ENCODE assay signal across 8 mouse cellular contexts in the genomic region with DNA sequence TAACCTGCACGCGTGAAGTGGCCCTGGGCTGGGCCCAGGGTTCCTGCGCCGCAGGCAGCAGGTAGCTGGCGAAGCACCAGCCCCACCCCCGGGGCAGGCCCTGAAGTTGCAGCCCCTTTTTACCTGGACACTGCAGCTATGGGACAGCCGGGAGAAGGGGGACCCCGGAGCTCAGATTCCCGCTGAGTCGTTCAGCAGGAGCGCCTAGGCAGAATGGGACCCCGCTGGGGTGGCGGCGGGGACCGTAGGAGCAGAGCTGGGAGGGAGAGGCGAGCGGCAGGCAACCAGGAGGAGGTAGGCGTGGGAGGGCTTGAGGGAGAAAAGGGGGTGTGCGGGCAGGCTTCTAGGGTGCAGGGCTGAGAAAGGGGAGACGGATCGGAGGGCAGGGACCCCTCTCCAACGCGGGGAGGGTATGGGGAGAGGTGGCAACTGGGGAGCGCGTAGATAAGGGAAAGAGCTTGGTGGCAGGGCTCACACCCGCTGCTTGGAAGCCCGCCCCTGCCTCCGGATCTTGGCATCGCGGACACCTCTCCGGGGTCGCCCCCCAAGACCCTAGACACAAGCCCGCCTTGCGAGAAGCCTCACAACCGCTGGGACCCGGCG. TPM values are rescaled to one million over a fixed set of nuclear protein-coding genes. Genes with fewer than 3 reads are reported as not detected.
DNase-seq lines count a peak whose midpoint lies in the region; ATAC-seq and TF ChIP-seq lines count a peak whose summit lies in the region.

No protein-coding gene starts in this region.

- no peak for TF ChIP-seq CTCF in C2C12 (IDR thresholded peaks at IDR 0.05; ENCODE audit: control insufficient read depth, insufficient read depth, insufficient read length)
- TF ChIP-seq CTCF in kidney, postnatal 0 days (IDR thresholded peaks at IDR 0.05; ENCODE audit: low read depth) = no peak

- H3K9me3 ChIP-seq in heart, embryonic 13.5 days = no peaks in the 10 kb centered on the region
- H3K9me3 ChIP-seq in kidney, postnatal 0 days (replicated peaks; ENCODE audit: low read length) = no peaks in the 10 kb centered on the region
- H3K9me3 ChIP-seq in stomach, embryonic 15.5 days = no peaks in the 10 kb centered on the region

- peak; percentile 29 to 30 for DNase-seq in CD8-positive naive resting alpha-beta T cell, adult 2 months (ENCODE audit: low read depth in 2 of 2, low spot score in 2 of 2)
- DNase-seq in cerebellum, postnatal 10 days = peak; percentile 58 to 62
- peak; percentile 47 for DNase-seq in kidney, postnatal 0 days (ENCODE audit: low spot score)
- DNase-seq in spleen, adult 12 weeks (ENCODE audit: low spot score) = no peak

- H3K4me1 ChIP-seq in heart, embryonic 13.5 days = peaks cover 53% of the 10 kb centered on the region
- H3K4me1 ChIP-seq in kidney, postnatal 0 days (replicated peaks; ENCODE audit: insufficient read depth, low read length) = no peaks in the 10 kb centered on the region; the same call in 1 of the 2 replicates
- H3K4me1 ChIP-seq in stomach, embryonic 15.5 days = peaks cover 14% of the 10 kb centered on the region; the same call in 1 of the 2 replicates

- H3K36me3 ChIP-seq in C2C12 (ENCODE audit: control insufficient read depth, insufficient read depth) = no peaks in the 10 kb centered on the region
- no peaks in the 10 kb centered on the region for H3K36me3 ChIP-seq in heart, embryonic 13.5 days
- H3K36me3 ChIP-seq in kidney, postnatal 0 days (ENCODE audit: insufficient read depth, low read length) = no peaks in the 10 kb centered on the region
- H3K36me3 ChIP-seq in stomach, embryonic 15.5 days = no peaks in the 10 kb centered on the region

- H3K4me3 ChIP-seq in C2C12 (ENCODE audit: insufficient read depth, poor library complexity, severe bottlenecking) = peak overlapping the region; percentile 39
- H3K4me3 ChIP-seq in heart, embryonic 13.5 days = peak overlapping the region; percentile 61
- H3K4me3 ChIP-seq in kidney, postnatal 0 days (replicated peaks; ENCODE audit: low read depth, low read length) = peak overlapping the region; percentile 63
- H3K4me3 ChIP-seq in stomach, embryonic 15.5 days (replicated peaks) = peak overlapping the region; percentile 74

- H3K9ac ChIP-seq in heart, embryonic 13.5 days = peak overlapping the region; percentile 83
- H3K9ac ChIP-seq in kidney, postnatal 0 days (ENCODE audit: low read depth, low read length) = peak overlapping the region; percentile 86
- H3K9ac ChIP-seq in stomach, embryonic 15.5 days = peak overlapping the region; percentile 58

- peak overlapping the region; percentile 43 for H3K27ac ChIP-seq in heart, embryonic 13.5 days (replicated peaks)
- no peak overlapping the region for H3K27ac ChIP-seq in kidney, postnatal 0 days
- no peak overlapping the region for H3K27ac ChIP-seq in stomach, embryonic 15.5 days

- peak overlapping the region; percentile 85 for H3K4me2 ChIP-seq in heart, embryonic 13.5 days
- H3K4me2 ChIP-seq in kidney, postnatal 0 days (ENCODE audit: low read length) = peak overlapping the region; percentile 97
- H3K4me2 ChIP-seq in stomach, embryonic 15.5 days = peak overlapping the region; percentile 96

- no peaks in the 10 kb centered on the region for H3K79me3 ChIP-seq in C2C12 (ENCODE audit: low read depth)

- under 1% methylated on average over 37 of the region's 37 CpGs for WGBS in heart, embryonic 13.5 days
- WGBS in kidney, postnatal 0 days = under 1% methylated on average over 36 of the region's 37 CpGs
- under 1% methylated on average over 37 of the region's 37 CpGs for WGBS in stomach, embryonic 15.5 days

- H3ac ChIP-seq in C2C12 (ENCODE audit: control insufficient read depth, insufficient read length, low read depth) = peak overlapping the region; percentile 50

- no peaks in the 10 kb centered on the region for H3K27me3 ChIP-seq in C2C12 (ENCODE audit: control insufficient read depth, insufficient read depth, insufficient read length)
- peaks cover 33% of the 10 kb centered on the region for H3K27me3 ChIP-seq in heart, embryonic 13.5 days (replicated peaks)
- no peaks in the 10 kb centered on the region; the same call in 1 of the 2 replicates for H3K27me3 ChIP-seq in kidney, postnatal 0 days (ENCODE audit: insufficient read depth, low read length)
- H3K27me3 ChIP-seq in stomach, embryonic 15.5 days (replicated peaks) = no peaks in the 10 kb centered on the region

- peak; percentile 9; the same call in 1 of the 2 replicates for ATAC-seq in heart, embryonic 13.5 days (ENCODE audit: extremely low read depth, insufficient number of reproducible peaks, low FRiP score, low TSS enrichment)
- peak; percentile 12 for ATAC-seq in kidney, postnatal 0 days (replicated peaks; ENCODE audit: low FRiP score, low read depth)
- ATAC-seq in megakaryocyte progenitor cell, adult 5-6 weeks (replicated peaks; ENCODE audit: poor library complexity) = peak; percentile 26
- ATAC-seq in stomach, embryonic 15.5 days (ENCODE audit: insufficient read depth, low FRiP score, low read depth) = peak; percentile 32; the same call in 1 of the 2 replicates

- no peaks in the 10 kb centered on the region for H3K79me2 ChIP-seq in C2C12 (ENCODE audit: control insufficient read depth, insufficient read depth)

TF ChIP-seq in C2C12, 6 proteins besides CTCF, POLR2A, EP300 and RAD21:
- TF ChIP-seq MYOG (IDR thresholded peaks at IDR 0.05; ENCODE audit: control insufficient read depth, extremely low read depth, insufficient read length) = no peak
- TF ChIP-seq CEBPB (IDR thresholded peaks at IDR 0.05; ENCODE audit: low read depth) = no peak
- no peak for TF ChIP-seq USF1 (IDR thresholded peaks at IDR 0.05; ENCODE audit: low read depth)
- no peak for TF ChIP-seq MYOD1 (IDR thresholded peaks at IDR 0.05; ENCODE audit: control insufficient read depth, insufficient read length, low read depth)
- TF ChIP-seq FOSL1 (IDR thresholded peaks at IDR 0.05; ENCODE audit: insufficient read depth, low read length, poor library complexity, severe bottlenecking) = no peak
- no peak for TF ChIP-seq MAX (IDR thresholded peaks at IDR 0.05)

RNA-seq across cellular contexts. Expression of a gene that starts 3.6 kb away (rescaled TPM):
- 7.5 TPM for polyA plus RNA-seq in C2C12 (2012; fragmentation: generic; extraction: Trizol)
- 29.5 and 33.3 TPM in 2 replicates for polyA plus RNA-seq in heart, embryonic 13.5 days (2015; fragmentation: Nextera tagmentation; extraction: Ambion mirVana)
- polyA plus RNA-seq in kidney, postnatal 0 days (2015; fragmentation: Nextera tagmentation; extraction: Ambion mirVana) = 13.8 and 15.7 TPM in 2 replicates
- 68.2 and 90.6 TPM in 2 replicates for total RNA-seq in megakaryocyte progenitor cell, adult 5-6 weeks (2015)
- total RNA-seq in megakaryocyte progenitor cell, adult 5-6 weeks (2017) = 77.9 and 88.5 TPM in 2 replicates
- 29.7 and 31.7 TPM in 2 replicates for polyA plus RNA-seq in stomach, embryonic 15.5 days (2015; fragmentation: Nextera tagmentation; extraction: Ambion mirVana)
